Mouse (Mus musculus) intestine, postnatal 0 days (tissue): ENCODE measurements around the gene Sh3gl1. TPM values are rescaled to one million over a fixed set of nuclear protein-coding genes. Genes with fewer than 3 reads are reported as not detected.

Experiments
- ATAC-seq: fragments of 200-750 bp; cut with Nextera tagmentation; 2 replicates; pipeline ENCODE4 v1.8.0; 2017; ENCODE audit warnings: mild to moderate bottlenecking, moderate TSS enrichment, moderate library complexity
- H3K27ac ChIP-seq: fragments of 300-500 bp; sonication (generic); 2 replicates; pipeline ENCODE4 v1.5.1; 2014; ENCODE audit warnings: mild to moderate bottlenecking, low read depth, low read length, moderate library complexity
- H3K27me3 ChIP-seq: fragments of 300-500 bp; sonication (generic); replicated peaks from 2 replicates; pipeline ENCODE4 v1.6.1; 2014; ENCODE audit warnings: low read length, mixed read lengths; ENCODE audit not compliant: control insufficient read depth, insufficient read depth
- H3K36me3 ChIP-seq: fragments of 300-500 bp; sonication (generic); 2 replicates; pipeline ENCODE4 v1.6.1; 2014; ENCODE audit warnings: mild to moderate bottlenecking, moderate library complexity; ENCODE audit not compliant: control insufficient read depth, insufficient read depth
- H3K4me1 ChIP-seq: fragments of 300-500 bp; sonication (generic); replicated peaks from 2 replicates; pipeline ENCODE4 v1.6.1; 2014; ENCODE audit warnings: antibody characterized with exemption, low read length, mixed read lengths; ENCODE audit not compliant: control insufficient read depth, insufficient read depth
- H3K4me2 ChIP-seq: fragments of 300-500 bp; sonication (generic); replicated peaks from 2 replicates; pipeline ENCODE4 v1.6.1; 2014; ENCODE audit warnings: low read depth, mild to moderate bottlenecking, moderate library complexity
- H3K4me3 ChIP-seq: fragments of 300-500 bp; sonication (generic); 2 replicates; pipeline ENCODE4 v1.5.1; 2014; ENCODE audit warnings: low read depth, low read length
- H3K9ac ChIP-seq: fragments of 300-500 bp; sonication (generic); 2 replicates; pipeline ENCODE4 v1.6.1; 2014; ENCODE audit warnings: mild to moderate bottlenecking, low read depth, low read length
- H3K9me3 ChIP-seq: fragments of 300-500 bp; sonication (generic); 2 replicates; pipeline ENCODE4 v1.6.1; 2016; ENCODE audit warnings: mixed run types; ENCODE audit not compliant: control insufficient read depth
- CTCF ChIP-seq: sonication (generic); IDR thresholded peaks from 2 replicates; pipeline ENCODE4 v1.5.1; 2016; ENCODE audit warnings: low read depth, mild to moderate bottlenecking, control low read depth, antibody characterized with exemption, moderate library complexity
- WGBS: fragments of 180-500 bp; shearing (Covaris S2); extraction: QIAGEN DNeasy Blood & Tissue Kit; methylation state at CpG from one replicate; pipeline ENCODE4 v1.1.7; 2014; 5-methylcytosine and 5-hydroxymethylcytosine counted together
- polyA plus RNA-seq: library from polyadenylated mRNA; unstranded; fragments of >200 nt; fragmentation: Nextera tagmentation; extraction: Ambion mirVana; gene quantifications from 2 replicates; pipeline ENCODE4 v1.2.1, GENCODE M21; 2015

Gene Sh3gl1
- polyA plus RNA-seq, 1 experiment from 2014 or later = 97.0 TPM

DNA sequence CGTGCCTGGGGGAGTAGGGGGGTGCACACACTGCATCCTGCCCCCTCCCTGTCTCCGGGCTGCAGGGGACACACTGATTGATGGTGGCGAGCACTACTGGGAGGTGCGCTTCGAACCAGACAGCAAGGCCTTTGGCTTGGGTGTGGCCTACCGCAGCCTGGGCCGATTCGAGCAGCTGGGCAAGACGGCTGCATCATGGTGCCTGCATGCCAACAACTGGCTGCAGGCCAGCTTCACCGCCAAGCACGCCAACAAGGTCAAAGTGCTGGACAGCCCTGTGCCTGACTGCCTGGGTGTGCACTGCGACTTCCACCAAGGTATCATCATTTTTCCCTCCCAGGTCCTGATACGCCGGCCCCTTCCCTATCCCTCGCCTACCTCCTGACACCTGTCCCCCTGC, 40.4 kb downstream of the Sh3gl1 start:
- no peak for TF ChIP-seq CTCF
- Histone ChIP-seq H3K9me3 (no peaks in the 10 kb centered on the region), H3K27ac (0 out of 2 replicates have a peak overlapping the region, but pooled peaks have one; percentile 11), H3K4me3 (no peak overlapping the region), H3K36me3 (peaks cover 17% of the 10 kb centered on the region; the same call in 1 of the 2 replicates), H3K4me1 (no peaks in the 10 kb centered on the region), H3K9ac (no peak overlapping the region), H3K27me3 (no peaks in the 10 kb centered on the region), H3K4me2 (no peak overlapping the region; the same call in 1 of the 2 replicates)
- ATAC-seq = peak; percentile 64
- WGBS = 59% methylated on average over 15 of the region's 15 CpGs

DNA sequence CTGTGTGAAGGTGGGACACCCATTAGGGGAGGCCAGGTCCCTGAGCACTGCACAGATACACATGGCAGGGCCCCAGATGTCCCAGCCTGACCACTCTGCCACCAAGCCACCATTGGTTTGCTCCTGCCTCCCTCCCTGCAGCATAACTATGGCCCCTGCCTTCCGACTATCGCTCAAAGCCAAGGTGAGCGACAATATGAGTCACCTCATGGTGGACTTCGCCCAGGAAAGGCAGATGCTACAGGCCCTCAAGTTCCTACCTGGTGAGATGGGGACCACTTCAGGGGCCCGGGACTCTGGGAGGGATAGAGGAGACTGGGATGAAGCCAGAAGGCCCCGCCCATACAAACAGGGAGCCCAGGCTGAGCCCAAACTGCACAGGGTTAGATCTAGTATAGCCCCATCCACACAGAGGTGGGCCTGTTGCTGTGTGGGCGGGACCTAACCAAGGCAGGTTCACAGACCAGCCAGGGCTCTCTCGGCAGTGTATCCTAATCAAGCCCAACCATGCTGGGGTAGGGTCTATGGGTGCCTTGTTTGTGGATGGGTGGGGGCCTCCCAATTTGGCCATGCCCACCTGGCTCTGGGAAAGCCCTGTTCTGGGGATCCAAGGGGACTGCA, 46.0 kb downstream of the Sh3gl1 start:
- H3K27ac ChIP-seq = no peak overlapping the region
- peaks cover 3% of the 10 kb centered on the region; the same call in 1 of the 2 replicates for H3K4me1 ChIP-seq
- ATAC-seq = peak; percentile 75
- no peak for TF ChIP-seq CTCF
- H3K27me3 ChIP-seq = peaks cover 8% of the 10 kb centered on the region
- H3K9me3 ChIP-seq = no peaks in the 10 kb centered on the region
- no peaks in the 10 kb centered on the region for H3K36me3 ChIP-seq
- H3K9ac ChIP-seq = no peak overlapping the region
- 48% methylated on average over 8 of the region's 8 CpGs for WGBS
- no peak overlapping the region for H3K4me3 ChIP-seq
- no peak overlapping the region for H3K4me2 ChIP-seq

DNA sequence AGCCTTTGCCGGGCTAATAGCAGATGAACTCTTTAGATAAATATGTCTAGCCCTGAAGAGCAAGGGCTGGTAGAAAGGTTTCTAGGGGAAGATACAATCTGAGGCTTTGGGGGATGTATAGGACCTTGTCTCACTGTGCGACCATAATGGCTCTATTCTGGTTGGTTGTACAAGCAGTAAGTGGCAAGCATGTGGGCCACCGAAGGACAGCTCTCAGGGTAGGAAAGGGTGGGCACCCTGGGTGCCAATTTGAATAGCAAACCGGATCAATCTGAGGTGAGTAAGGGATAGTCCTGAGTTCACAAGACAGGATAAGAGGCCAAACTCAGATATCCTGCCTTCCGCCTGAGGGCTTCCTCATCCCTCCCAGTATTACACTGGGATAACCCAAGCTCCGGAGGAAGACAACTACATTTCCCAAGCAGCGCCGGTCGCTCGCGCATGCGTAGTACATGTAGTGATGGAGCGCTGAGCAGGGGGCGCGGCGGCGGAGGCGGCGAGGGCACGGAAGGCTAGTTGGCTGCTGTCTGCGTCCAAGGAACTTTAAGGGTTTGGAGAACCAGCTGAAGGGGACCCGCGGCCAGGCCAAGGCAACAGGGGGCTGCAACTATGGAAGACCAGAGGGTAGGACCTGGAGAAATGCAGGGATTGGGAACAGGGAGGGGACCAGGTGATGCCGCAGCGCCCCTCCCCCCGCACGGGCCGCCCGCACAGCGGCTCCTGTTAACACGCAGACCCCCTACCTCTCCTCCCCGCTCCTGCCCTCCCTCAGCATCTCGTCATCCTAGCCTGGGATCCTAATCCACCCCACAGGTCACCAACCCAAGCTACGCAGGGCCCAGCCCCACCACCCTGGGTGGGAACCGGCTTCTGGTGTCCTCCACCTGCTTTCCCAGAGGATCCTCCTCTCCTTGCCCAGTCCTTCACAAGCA, 50.1 kb downstream of the Sh3gl1 start, which contains the start of gene Fsd1:
Fsd1 (plus strand) TSS at position 480 of the 932 bp plus-strand sequence.
- Histone ChIP-seq H3K27ac (no peak within 1 kb of the TSS), H3K9ac (no peak within 1 kb of the TSS), H3K9me3 (no peaks in the 10 kb centered on the region), H3K4me1 (peaks cover 3% of the 10 kb centered on the region; the same call in 1 of the 2 replicates), H3K4me3 (peak within 1 kb of the TSS; percentile 21; the same call in 1 of the 2 replicates), H3K27me3 (peaks cover 8% of the 10 kb centered on the region), H3K4me2 (peak within 1 kb of the TSS; percentile 49), H3K36me3 (no peaks in the 10 kb centered on the region)
- WGBS = 8% methylated on average over 32 of the region's 35 CpGs
- no peak for TF ChIP-seq CTCF
- ATAC-seq = no peak

GRCm38 (mm10) chr17:55977301-55977700, 59.1 kb downstream of the Sh3gl1 start:
- Histone ChIP-seq H3K27me3 (no peaks in the 10 kb centered on the region), H3K4me3 (no peak overlapping the region), H3K27ac (no peak overlapping the region), H3K36me3 (no peaks in the 10 kb centered on the region), H3K9me3 (no peaks in the 10 kb centered on the region), H3K4me1 (no peaks in the 10 kb centered on the region), H3K4me2 (no peak overlapping the region), H3K9ac (no peak overlapping the region)
- ATAC-seq = no peak
- 39% methylated on average over 3 of the region's 3 CpGs for WGBS
- no peak for TF ChIP-seq CTCF

DNA sequence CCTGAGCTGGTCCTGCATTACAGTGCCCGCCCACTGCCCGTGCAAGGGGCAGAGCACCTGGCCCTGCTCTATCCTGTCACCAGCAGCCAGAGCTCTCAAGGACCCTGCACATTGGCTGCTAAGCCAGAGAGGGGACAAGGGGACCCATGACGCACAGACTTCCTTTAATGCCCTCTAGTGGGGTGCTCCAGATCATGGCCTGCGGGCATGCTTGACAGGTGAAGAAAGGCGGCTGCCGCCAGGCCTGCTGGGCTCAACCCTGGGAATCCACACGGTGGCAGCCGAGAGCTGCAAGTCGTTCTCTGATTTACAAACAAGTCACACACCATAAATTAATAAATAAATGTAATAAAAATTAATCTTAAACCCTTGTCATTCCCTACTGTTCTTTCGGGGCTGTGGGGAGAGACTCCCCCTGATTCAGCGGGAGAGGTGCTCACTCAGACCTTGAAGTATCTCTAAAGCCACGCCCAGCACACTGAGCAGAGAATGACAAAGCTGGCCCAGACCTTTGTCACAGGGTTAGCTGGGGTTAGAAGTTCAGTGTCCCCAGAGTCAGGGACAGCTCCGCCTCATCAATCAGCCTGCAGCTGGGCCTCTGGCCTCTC, 60.1 kb downstream of the Sh3gl1 start:
- WGBS = 13% methylated on average over 13 of the region's 13 CpGs
- H3K9me3 ChIP-seq = no peaks in the 10 kb centered on the region
- peak; percentile 87 for TF ChIP-seq CTCF
- no peak overlapping the region for H3K9ac ChIP-seq
- ATAC-seq = peak; percentile 85
- no peaks in the 10 kb centered on the region for H3K4me1 ChIP-seq
- H3K27ac ChIP-seq = no peak overlapping the region
- H3K4me3 ChIP-seq = no peak overlapping the region
- peak overlapping the region; percentile 48 for H3K4me2 ChIP-seq
- H3K27me3 ChIP-seq = peaks cover 2% of the 10 kb centered on the region; the same call in 1 of the 2 replicates
- H3K36me3 ChIP-seq = no peaks in the 10 kb centered on the region

GRCm38 (mm10) chr17:55971453-55971852, 65.0 kb downstream of the Sh3gl1 start:
- WGBS = 45% methylated on average over 22 of the region's 22 CpGs
- no peak for TF ChIP-seq CTCF
- Histone ChIP-seq H3K4me2 (no peak overlapping the region), H3K27ac (no peak overlapping the region), H3K4me1 (0 out of 2 replicates have a peak, but pooled peaks cover 4% of the 10 kb centered on the region), H3K4me3 (no peak overlapping the region), H3K9me3 (no peaks in the 10 kb centered on the region), H3K27me3 (peaks cover 20% of the 10 kb centered on the region), H3K9ac (no peak overlapping the region), H3K36me3 (peaks cover 14% of the 10 kb centered on the region)
- ATAC-seq = no peak
